ENCODE assay signal across 16 mouse cellular contexts in the genomic region with DNA sequence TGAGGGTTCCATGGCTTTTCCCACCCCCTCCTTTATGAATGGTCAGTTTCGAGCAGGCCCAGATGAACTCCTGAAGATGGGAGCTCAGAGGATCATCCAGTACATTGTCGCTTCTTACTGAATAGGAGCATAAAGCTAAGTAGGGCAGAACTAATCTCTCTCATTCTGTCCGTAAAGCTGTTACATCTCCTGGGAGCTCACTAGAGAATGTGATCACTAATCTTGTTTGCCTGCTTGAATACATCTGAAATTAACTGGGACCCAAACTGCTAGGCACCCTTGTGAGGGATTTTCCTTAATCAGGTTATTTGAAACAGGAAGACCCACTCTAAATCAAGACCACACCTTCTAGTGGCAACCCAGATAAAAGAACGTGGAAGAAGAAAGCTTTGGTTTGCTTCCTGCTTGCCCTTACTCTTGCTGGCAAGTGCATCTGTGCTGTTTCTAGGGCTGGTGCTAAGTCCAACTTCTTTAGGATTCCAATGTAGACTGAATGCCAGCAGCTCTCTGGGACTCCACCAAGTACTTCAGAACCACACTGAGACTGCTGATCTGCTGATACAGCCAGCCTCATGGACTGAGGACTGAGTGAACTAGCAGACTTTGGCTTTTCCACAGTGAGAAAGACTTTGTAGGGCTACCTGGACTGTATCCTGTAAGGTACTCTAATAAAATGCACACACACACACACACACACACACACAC. TPM values are rescaled to one million over a fixed set of nuclear protein-coding genes. Genes with fewer than 3 reads are reported as not detected.
DNase-seq lines count a peak whose midpoint lies in the region; ATAC-seq and TF ChIP-seq lines count a peak whose summit lies in the region.
"Had no signal": no experiment of that assay in that cellular context is flagged by ENCODE, and none has a peak within 500 bp of the region (broad histone marks: within the 10 kb centered on the region; RNA-seq: fewer than 3 reads in every experiment).

No protein-coding gene starts in this region.

- no peak overlapping the region for H3K9ac ChIP-seq in liver, adult 2 months (ENCODE audit: low read depth, low read length)
- H3K9ac ChIP-seq in liver, embryonic 11.5 days (ENCODE audit: low read depth, low read length), result no peak overlapping the region
- H3K9ac ChIP-seq: forebrain, embryonic 13.5 days; heart, embryonic 13.5 days had no signal

- WGBS in kidney, adult 2 months, result 60% methylated on average over 4 of the region's 4 CpGs
- 63% methylated on average over 4 of the region's 4 CpGs for WGBS in liver, adult 2 months
- WGBS in liver, embryonic 11.5 days, result 58% methylated on average over 4 of the region's 4 CpGs

- peaks cover 4% of the 10 kb centered on the region; the same call in 1 of the 2 replicates for H3K4me1 ChIP-seq in kidney, adult 2 months (ENCODE audit: control insufficient read depth, insufficient read depth, low read length)
- H3K4me1 ChIP-seq in liver, adult 2 months (ENCODE audit: control insufficient read depth, insufficient read depth, low read length), result peaks cover 10% of the 10 kb centered on the region
- peaks cover 7% of the 10 kb centered on the region for H3K4me1 ChIP-seq in liver, embryonic 11.5 days (replicated peaks; ENCODE audit: control insufficient read depth, insufficient read depth, low read length)

- TF ChIP-seq POLR2A in kidney, adult 2 months (IDR thresholded peaks at IDR 0.05; ENCODE audit: low read depth, low read length), result no peak
- no peak for TF ChIP-seq POLR2A in liver, adult 2 months (IDR thresholded peaks at IDR 0.05; ENCODE audit: extremely low read depth, insufficient read depth, low read length)

- TF ChIP-seq CTCF in kidney, adult 2 months (conservative IDR thresholded peaks at IDR 0.05; ENCODE audit: insufficient read depth, insufficient read length, low read depth, low read length), result no peak
- no peak for TF ChIP-seq CTCF in liver, adult 2 months (IDR thresholded peaks at IDR 0.05; ENCODE audit: low read depth, low read length)

- ATAC-seq in liver, embryonic 11.5 days (replicated peaks; ENCODE audit: low FRiP score), result no peak
- ATAC-seq: forebrain, embryonic 13.5 days had no signal

- DNase-seq in kidney, adult 2 months, result peak; percentile 70
- no peak for DNase-seq in kidney, postnatal 14 days
- peak; percentile 86 for DNase-seq in liver, adult 2 months (ENCODE audit: extremely low read depth, low read depth, low spot score)
- DNase-seq in liver, embryonic 11.5 days (ENCODE audit: low spot score), result no peak
- DNase-seq in retina, embryonic 14.5 days (ENCODE audit: low spot score), result peak; percentile 64
- no peak for DNase-seq in layer of hippocampus, adult 11-12 months (ENCODE audit: low spot score)
- DNase-seq: adrenal gland, adult 2 months; adrenal gland, postnatal 25 days; cerebellum, adult 2 months; cerebellum, postnatal 10 days; gastrocnemius, adult 2 months; gastrocnemius, postnatal 36 days; heart, postnatal 36 days had no signal

- H3K36me3 ChIP-seq in kidney, adult 2 months (ENCODE audit: control insufficient read depth, insufficient read depth, low read length), result no peaks in the 10 kb centered on the region
- H3K36me3 ChIP-seq in liver, adult 2 months (ENCODE audit: control insufficient read depth, insufficient read depth, low read length), result no peaks in the 10 kb centered on the region
- H3K36me3 ChIP-seq in liver, embryonic 11.5 days (ENCODE audit: control insufficient read depth, insufficient read depth, low read length), result no peaks in the 10 kb centered on the region
- H3K36me3 ChIP-seq: embryonic facial prominence, embryonic 10.5 days; heart, embryonic 13.5 days had no signal

- no peak overlapping the region for H3K4me2 ChIP-seq in liver, embryonic 11.5 days
- H3K4me2 ChIP-seq: forebrain, embryonic 13.5 days; heart, embryonic 13.5 days had no signal

- no peaks in the 10 kb centered on the region for H3K27me3 ChIP-seq in kidney, adult 2 months (replicated peaks; ENCODE audit: control insufficient read depth, insufficient read depth, low read length)
- H3K27me3 ChIP-seq in liver, adult 2 months (ENCODE audit: control insufficient read depth, insufficient read depth, low read length), result no peaks in the 10 kb centered on the region
- no peaks in the 10 kb centered on the region for H3K27me3 ChIP-seq in liver, embryonic 11.5 days (replicated peaks; ENCODE audit: control insufficient read depth, insufficient read depth, low read length)
- H3K27me3 ChIP-seq: forebrain, embryonic 13.5 days had no signal

- H3K9me3 ChIP-seq in liver, embryonic 11.5 days (ENCODE audit: control insufficient read depth, low read length), result no peaks in the 10 kb centered on the region
- H3K9me3 ChIP-seq: embryonic facial prominence, embryonic 10.5 days; forebrain, embryonic 13.5 days; heart, embryonic 13.5 days had no signal

- no peak overlapping the region for H3K4me3 ChIP-seq in kidney, adult 2 months (ENCODE audit: insufficient read depth, low read depth, low read length)
- H3K4me3 ChIP-seq in liver, adult 2 months (ENCODE audit: insufficient read depth, low read depth, low read length), result no peak overlapping the region
- no peak overlapping the region for H3K4me3 ChIP-seq in liver, embryonic 11.5 days (ENCODE audit: low read depth, low read length)
- H3K4me3 ChIP-seq: embryonic facial prominence, embryonic 10.5 days; forebrain, embryonic 13.5 days; gastrocnemius, adult 2 months; heart, embryonic 13.5 days had no signal

- no peaks in the 10 kb centered on the region for H3K79me2 ChIP-seq in liver, adult 2 months (ENCODE audit: control insufficient read depth, insufficient read depth, low read length)

- no peak overlapping the region for H3K27ac ChIP-seq in kidney, adult 2 months (ENCODE audit: insufficient read depth, low read depth, low read length)
- peak overlapping the region; percentile 6; the same call in 1 of the 2 replicates for H3K27ac ChIP-seq in liver, adult 2 months (replicated peaks; ENCODE audit: insufficient read depth, low read depth, low read length)
- no peak overlapping the region for H3K27ac ChIP-seq in liver, embryonic 11.5 days (ENCODE audit: low read depth, low read length)
- H3K27ac ChIP-seq: embryonic facial prominence, embryonic 10.5 days; forebrain, embryonic 13.5 days; gastrocnemius, adult 2 months; heart, embryonic 13.5 days had no signal

RNA-seq across cellular contexts. Expression of a gene that starts 3.0 kb away (rescaled TPM):
- polyA plus RNA-seq in kidney, adult 2 months (2012; rRNA removed), result 29.1 and 30.0 TPM in 2 replicates
- 23.5 and 28.8 TPM in 2 replicates for total RNA-seq in liver, adult 2 months (2014; rRNA removed)
- polyA plus RNA-seq in liver, adult 2 months (2012; rRNA removed), result 15.0 and 15.5 TPM in 2 replicates
- 40.3 and 42.7 TPM in 2 replicates for polyA plus RNA-seq in liver, embryonic 11.5 days (2014; fragmentation: Nextera tagmentation; extraction: Ambion mirVana)

RNA-seq across cellular contexts. Expression of a gene that starts 15.9 kb away (rescaled TPM):
- 108 and 120 TPM in 2 replicates for polyA plus RNA-seq in kidney, adult 2 months (2012; rRNA removed)
- 162 and 214 TPM in 2 replicates for total RNA-seq in liver, adult 2 months (2014; rRNA removed)
- 239 and 306 TPM in 2 replicates for polyA plus RNA-seq in liver, adult 2 months (2012; rRNA removed)
- polyA plus RNA-seq in liver, embryonic 11.5 days (2014; fragmentation: Nextera tagmentation; extraction: Ambion mirVana), result 93.5 and 101 TPM in 2 replicates

RNA-seq across cellular contexts. Expression of a gene that starts 50.1 kb away (rescaled TPM):
- polyA plus RNA-seq in kidney, adult 2 months (2012; rRNA removed), result 12.1 and 13.9 TPM in 2 replicates
- 9.3 and 12.8 TPM in 2 replicates for total RNA-seq in liver, adult 2 months (2014; rRNA removed)
- 6.2 and 7.7 TPM in 2 replicates for polyA plus RNA-seq in liver, adult 2 months (2012; rRNA removed)
- 7.7 and 7.8 TPM in 2 replicates for polyA plus RNA-seq in liver, embryonic 11.5 days (2014; fragmentation: Nextera tagmentation; extraction: Ambion mirVana)

RNA-seq across cellular contexts. Expression of a gene that starts 50.2 kb away (rescaled TPM):
- 5.8 and 5.9 TPM in 2 replicates for polyA plus RNA-seq in kidney, adult 2 months (2012; rRNA removed)
- total RNA-seq in liver, adult 2 months (2014; rRNA removed), result 3.3 and 3.4 TPM in 2 replicates
- 3.4 and 3.8 TPM in 2 replicates for polyA plus RNA-seq in liver, adult 2 months (2012; rRNA removed)
- 16.2 and 19.1 TPM in 2 replicates for polyA plus RNA-seq in liver, embryonic 11.5 days (2014; fragmentation: Nextera tagmentation; extraction: Ambion mirVana)

RNA-seq across cellular contexts. Expression of a gene that starts 51.7 kb away (rescaled TPM):
- 78.2 and 81.1 TPM in 2 replicates for polyA plus RNA-seq in kidney, adult 2 months (2012; rRNA removed)
- total RNA-seq in liver, adult 2 months (2014; rRNA removed), result 19.8 and 20.0 TPM in 2 replicates
- polyA plus RNA-seq in liver, adult 2 months (2012; rRNA removed), result 48.9 and 67.8 TPM in 2 replicates
- polyA plus RNA-seq in liver, embryonic 11.5 days (2014; fragmentation: Nextera tagmentation; extraction: Ambion mirVana), result 63.8 and 64.1 TPM in 2 replicates

Comparison
In these comparisons a context has a peak if more than half of its experiments do, and no peak if none do; other contexts are left out.
1. DNase-seq: peak in kidney, adult 2 months (single experiment), liver, adult 2 months (single experiment) and retina, embryonic 14.5 days (single experiment); none in kidney, postnatal 14 days (single experiment), liver, embryonic 11.5 days (single experiment) and layer of hippocampus, adult 11-12 months (single experiment).